Mouse (Mus musculus): ENCODE measurements around the gene Pigk. TPM values are rescaled to one million over a fixed set of nuclear protein-coding genes. Genes with fewer than 3 reads are reported as not detected.
"Not testable (repeated sequence)": the region's sequence is repeated elsewhere in the genome, so short reads cannot be mapped to it uniquely, and the experiment has no call there.

Gene Pigk
- total and polyA plus RNA-seq, 3 experiments = 18.8 to 63.6 (median 62.5) TPM

- DNase-seq = no peak
These were observed 50.8 kb downstream of the Pigk start for GRCm38 (mm10) chr3:152764516-152765312.

- DNase-seq = no peak
These were observed 53.6 kb downstream of the Pigk start for GRCm38 (mm10) chr3:152767485-152767884.

- no peak for DNase-seq
These were observed 56.2 kb downstream of the Pigk start for GRCm38 (mm10) chr3:152770056-152770455.

DNA sequence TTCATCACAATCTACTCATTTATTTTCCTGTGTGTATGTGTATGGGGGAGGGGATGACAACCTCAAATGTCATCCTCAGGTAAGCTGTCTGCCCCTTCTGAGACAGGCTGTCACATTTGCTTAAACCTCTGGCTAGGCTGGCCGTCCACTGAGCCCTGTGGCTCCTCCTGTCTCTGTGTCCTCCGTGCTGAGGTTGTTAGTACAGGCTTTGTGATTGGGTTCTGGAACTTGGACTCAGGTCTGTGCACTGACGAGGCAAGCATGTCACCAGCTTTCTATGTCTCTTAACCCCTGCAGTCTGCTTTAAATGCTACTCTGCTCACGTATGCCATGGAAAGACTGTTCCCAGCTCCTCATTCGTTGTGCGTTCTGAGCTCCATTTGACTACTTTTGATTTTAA lies 62.5 kb downstream of the Pigk start:
- no peak for DNase-seq

DNA sequence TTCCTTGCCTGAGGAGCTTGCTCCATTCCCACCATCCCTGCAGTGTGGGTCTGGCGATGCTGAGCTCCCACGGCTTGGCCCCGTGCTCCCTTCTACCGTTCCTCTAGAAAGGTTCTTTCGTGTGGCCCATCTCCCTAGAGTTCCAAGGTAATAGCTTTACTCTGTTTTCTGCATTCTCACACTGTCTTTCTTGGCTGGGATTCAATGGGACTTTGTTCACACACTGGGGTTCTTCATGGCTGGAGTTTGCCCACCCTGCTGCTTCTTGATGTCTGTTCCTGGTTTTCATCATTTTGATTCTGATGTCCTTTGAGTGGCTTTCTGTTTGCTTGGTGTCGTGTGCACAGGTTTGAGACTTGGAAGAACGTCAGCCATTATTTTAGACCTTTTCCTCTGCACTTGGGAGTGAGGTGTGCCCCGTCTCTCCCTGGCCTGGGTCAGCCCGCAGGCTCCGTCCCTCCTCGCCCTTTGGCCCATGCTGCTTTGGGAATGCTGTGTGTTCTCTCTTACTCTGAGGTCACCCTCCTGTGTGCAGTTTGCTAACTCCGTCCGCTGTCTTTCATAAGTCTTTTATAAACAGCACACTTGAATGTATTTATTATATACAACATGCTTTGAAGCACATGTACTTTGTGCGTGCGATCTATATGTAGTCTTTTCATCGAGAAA lies 63.1 kb downstream of the Pigk start:
- DNase-seq = no peak

DNA sequence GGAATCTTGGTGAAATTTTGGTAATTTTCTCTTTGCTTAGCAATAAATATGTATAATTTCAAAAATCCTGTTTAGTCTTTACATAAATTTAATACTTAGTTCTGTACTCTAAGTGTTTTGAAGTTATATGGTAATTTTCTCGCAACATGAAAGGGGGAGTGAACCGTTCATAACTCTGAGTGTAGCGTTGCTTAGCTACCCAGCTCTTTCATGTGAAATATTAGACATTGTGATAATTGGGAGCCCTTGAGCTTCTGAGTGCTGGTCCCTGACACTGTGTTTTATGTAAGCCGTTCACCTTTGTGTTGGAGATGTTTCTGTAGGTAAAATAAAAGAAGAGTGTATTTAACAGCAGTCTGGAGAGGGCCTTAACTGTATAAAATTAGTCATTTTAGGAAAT lies 65.9 kb downstream of the Pigk start:
- no peak for DNase-seq

DNA sequence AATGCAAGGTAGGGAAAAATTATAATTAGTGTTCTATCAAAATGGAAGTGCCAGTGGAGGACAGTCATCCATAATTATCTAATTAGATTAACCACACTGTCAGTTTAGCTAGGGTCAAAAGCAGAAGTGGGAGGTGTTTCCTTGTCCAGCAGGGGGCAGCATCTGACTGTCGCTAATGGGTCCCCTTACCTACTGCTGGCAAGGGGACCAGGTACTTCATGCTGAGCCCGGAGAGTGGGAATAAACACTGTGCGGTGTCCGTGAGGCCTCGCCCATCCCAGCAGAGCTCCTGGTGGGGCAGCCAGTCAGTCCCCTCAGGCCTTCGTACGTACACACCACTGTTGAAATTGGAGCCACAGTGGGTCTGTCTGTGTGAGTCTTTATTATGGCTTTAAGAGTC lies 69.9 kb downstream of the Pigk start:
- DNase-seq = peak; percentile 62

DNA sequence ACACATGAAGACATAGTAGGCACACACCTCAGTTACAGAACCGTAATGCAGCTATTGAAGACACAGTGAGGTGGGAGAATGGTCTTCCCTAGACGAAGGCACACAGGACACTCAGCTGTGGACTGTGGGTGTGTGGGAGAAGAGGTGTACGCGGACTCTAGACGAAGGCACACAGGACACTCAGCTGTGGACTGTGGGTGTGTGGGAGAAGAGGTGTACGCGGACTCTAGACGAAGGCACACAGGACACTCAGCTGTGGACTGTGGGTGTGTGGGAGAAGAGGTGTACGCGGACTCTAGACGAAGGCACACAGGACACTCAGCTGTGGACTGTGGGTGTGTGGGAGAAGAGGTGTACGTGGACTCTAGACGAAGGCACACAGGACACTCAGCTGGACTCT lies 70.5 kb downstream of the Pigk start:
- not testable (repeated sequence) for DNase-seq

DNA sequence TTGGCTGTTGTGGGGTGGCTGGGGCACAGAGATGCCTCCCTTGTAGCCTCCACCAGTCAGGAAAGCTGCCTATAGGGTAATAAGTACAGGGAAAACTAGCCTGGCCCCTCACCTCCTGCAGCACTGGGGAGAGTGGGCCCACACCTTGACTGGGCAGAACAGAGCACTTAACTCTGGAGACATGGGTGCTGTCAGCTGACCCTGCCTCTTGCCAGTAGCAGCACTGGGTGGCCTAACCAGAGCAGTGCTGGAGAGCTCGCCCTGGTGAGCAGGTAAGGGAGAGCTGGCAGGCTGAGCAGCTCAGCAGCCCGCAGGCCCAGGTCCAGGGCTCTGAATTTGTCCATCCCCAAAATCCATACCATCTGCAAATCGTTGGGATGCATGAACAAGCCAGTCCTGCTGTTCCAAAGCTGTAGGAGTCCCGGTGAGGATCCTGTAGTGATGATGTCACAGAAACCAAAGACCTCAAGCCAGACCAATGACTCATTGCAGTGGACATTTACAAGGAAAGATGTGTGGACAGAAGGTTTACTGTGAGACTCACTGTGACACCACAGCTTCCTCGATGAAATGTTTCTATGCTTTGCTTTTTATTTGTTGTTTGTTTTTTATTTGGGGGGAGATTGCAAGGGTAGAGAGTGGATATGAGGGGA lies 74.5 kb downstream of the Pigk start:
- not testable (repeated sequence) for DNase-seq

GRCm38 (mm10) chr3:152792601-152793000 lies 78.7 kb downstream of the Pigk start:
- DNase-seq = no peak

GRCm38 (mm10) chr3:152793006-152793405 lies 79.1 kb downstream of the Pigk start:
- DNase-seq = no peak

GRCm38 (mm10) chr3:152796216-152796615 lies 82.3 kb downstream of the Pigk start:
- no peak for DNase-seq

DNA sequence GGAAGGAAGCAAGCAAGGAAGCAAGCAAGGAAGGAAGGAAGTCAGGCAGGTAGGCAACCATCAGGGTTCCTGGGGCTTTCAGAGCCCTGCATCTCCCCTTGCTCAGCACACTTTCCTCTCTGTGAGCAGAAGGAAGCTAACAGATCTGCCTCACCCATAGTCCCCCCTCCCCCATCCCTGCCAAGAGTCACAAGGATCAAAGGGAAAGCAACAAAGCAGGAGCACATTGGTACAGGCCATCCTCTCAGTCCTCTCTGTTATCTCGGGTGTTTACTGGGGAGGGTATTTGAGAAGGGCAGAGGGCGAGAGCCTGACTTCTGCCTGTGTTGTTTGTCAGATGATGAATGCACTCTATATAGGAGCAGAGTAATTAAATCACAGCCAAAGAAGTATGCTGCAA lies 83.5 kb downstream of the Pigk start:
- no peak for DNase-seq

DNA sequence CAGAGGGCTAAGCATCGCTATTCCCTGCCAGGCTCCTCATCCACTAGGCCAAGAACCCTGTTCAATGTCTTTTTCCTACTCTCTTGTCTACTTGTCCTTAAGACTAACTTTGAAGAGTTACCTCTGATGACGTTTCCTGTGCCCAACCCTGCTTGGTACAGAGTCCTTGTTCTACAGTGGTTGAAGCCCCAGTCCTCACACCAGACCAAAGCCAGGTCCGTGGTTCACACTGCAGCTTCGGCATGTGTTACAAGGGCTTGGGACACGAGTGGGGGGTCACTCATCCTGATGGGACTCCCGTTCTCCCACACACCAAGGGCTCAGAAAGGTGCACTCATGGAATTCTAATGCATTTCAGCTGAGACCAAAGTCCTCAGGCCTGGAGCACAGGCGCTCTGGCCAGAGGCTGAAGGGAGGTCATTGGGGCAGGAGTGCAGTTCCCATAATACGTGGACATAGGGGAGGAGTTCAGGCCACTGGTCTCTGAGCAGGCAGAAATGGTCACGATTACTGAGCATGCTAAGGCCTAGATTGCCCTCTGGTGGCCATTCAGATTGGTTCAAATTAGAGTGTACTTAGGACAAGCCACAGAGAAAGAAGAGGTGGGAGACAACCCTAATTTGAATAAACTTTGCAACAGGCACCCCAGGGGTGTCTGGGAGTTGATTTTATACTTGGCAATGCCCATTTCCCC lies 86.0 kb downstream of the Pigk start:
- DNase-seq = peak; percentile 35

- peak; percentile 72 for DNase-seq
These were observed 100.0 kb downstream of the Pigk start for GRCm38 (mm10) chr3:152813905-152814304.

DNA sequence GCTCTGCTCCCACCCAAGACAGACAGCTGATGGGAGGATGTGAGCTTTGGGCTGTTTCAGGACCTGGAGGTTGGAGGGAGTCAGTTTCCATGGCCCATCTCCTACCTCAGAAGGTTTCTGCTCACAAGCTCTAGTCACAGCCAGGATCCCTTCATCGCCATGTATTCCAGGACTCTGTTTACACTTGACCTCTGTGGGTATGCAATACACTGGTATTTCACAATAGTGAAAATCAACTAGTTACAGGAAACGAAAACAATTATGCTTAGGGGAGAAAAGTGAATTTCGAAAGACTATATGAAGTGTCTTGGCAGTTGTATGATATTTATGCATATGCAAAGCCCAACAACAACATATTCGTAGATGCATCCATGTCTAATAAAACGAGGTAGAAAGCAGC lies 101.2 kb downstream of the Pigk start:
- DNase-seq = no peak

- DNase-seq = no peak
These were observed 106.5 kb downstream of the Pigk start for GRCm38 (mm10) chr3:152820406-152820805.

GRCm38 (mm10) chr3:152821202-152821601 lies 107.3 kb downstream of the Pigk start:
- peak; percentile 73 for DNase-seq

DNA sequence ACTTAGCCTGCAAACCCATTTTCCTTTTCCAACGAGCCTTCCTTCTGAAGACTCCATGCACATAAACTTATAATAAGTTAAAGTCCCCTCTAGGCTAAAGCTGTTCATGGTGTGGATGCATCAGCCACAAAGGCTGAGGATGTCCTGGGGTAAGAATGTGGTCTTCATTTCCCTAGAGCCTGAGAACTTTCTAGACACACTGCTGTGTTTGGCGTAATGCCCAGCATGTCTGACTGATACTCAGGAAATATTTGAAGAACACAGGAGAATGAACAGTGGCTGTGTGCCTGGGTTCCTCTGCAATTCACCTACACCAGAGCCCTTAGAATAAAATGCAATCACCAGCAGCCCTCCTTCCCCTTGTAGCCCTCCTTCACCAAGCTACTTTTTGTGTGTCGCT lies 117.5 kb downstream of the Pigk start:
- DNase-seq = no peak

- DNase-seq = no peak
These were observed 118.1 kb downstream of the Pigk start for GRCm38 (mm10) chr3:152831974-152832373.

DNA sequence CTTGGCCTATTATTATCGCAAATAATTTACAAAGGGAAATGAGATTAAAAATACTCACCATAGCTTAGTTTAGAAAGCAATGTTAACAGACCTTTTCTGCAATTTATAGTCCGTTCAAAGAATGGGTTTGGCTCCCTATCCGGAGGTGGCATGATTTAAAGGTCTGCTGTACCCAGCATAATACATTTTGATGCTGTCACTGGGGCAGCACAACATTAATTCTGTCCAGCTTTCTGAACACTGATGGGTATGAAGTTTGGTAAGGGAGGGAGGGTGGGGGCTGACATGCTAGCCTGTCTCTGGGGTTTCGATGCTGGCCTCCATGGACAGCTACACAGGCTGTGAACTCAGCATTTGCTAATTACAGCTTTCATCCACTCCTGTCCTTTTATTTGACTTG lies 118.5 kb downstream of the Pigk start:
- no peak for DNase-seq

- DNase-seq = no peak
These were observed 123.5 kb downstream of the Pigk start for GRCm38 (mm10) chr3:152837407-152837806.

GRCm38 (mm10) chr3:152837938-152838337 lies 124.0 kb downstream of the Pigk start:
- no peak for DNase-seq
